Mouse (Mus musculus): ENCODE data around the gene Dynlt1c. TPM values are rescaled to one million over a fixed set of nuclear protein-coding genes. Genes with fewer than 3 reads are reported as not detected.

The Dynlt1c gene
- polyA plus RNA-seq (2021; fragmentation: Nextera tagmentation), result 0.65 and 1.2 TPM in 2 replicates
- long read RNA-seq, experiment 1, transcript Dynlt1c-201 (5 exons, 2,589 nt), result major isoform, 6 of 7 reads
- long read RNA-seq, experiment 1, partial matches to known transcripts, result 1 of 7 reads
- long read RNA-seq, experiment 1, other reads (novel, unspliced or antisense), result 0 of 7 reads
- long read RNA-seq, experiment 2, partial matches to known transcripts, result 1 of 5 reads
- long read RNA-seq, experiment 2, other reads (novel, unspliced or antisense), result 3 of 5 reads

GRCm38 (mm10) chr17:6601204-6601911 is at the start of gene Dynlt1c:
Dynlt1c (plus strand) TSS chr17:6601671.

GRCm38 (mm10) chr17:6655567-6656281 is 54.3 kb downstream of the Dynlt1c start, which contains the start of gene Dynlt1f:
Dynlt1f (minus strand) TSS chr17:6655900.

GRCm38 (mm10) chr17:6658801-6659200 is 57.3 kb downstream of the Dynlt1c start, which contains the start of gene Sytl3:
Sytl3 (plus strand) TSS chr17:6659093.

Other genes with a start within 250 kb of the Dynlt1c start
- 33.7 and 49.7 TPM in 2 replicates for gene Dynlt1b, start 171.6 kb upstream of the Dynlt1c start, polyA plus RNA-seq (2021; fragmentation: Nextera tagmentation)
- 17.9 and 23.5 TPM in 2 replicates for gene Dynlt1f, start 54.2 kb downstream of the Dynlt1c start, polyA plus RNA-seq (2021; fragmentation: Nextera tagmentation)
- 0.48 TPM in 1 of 2 replicates, not detected in the other for gene Sytl3, start 57.4 kb downstream of the Dynlt1c start, polyA plus RNA-seq (2021; fragmentation: Nextera tagmentation)
- 21.9 and 30.3 TPM in 2 replicates for gene Ezr, start 181.1 kb downstream of the Dynlt1c start, polyA plus RNA-seq (2021; fragmentation: Nextera tagmentation)